Mouse (Mus musculus) liver, embryonic 14.5 days (tissue): ENCODE data around the gene Ufc1. TPM values are rescaled to one million over a fixed set of nuclear protein-coding genes. Genes with fewer than 3 reads are reported as not detected.
A peak's percentile ranks its signal among the peaks of the same experiment; 100 is the strongest.

Experiments used
- ATAC-seq: fragments of 200-750 bp; cut with Nextera tagmentation; 2 replicates; pipeline ENCODE4 v1.8.0; 2017; ENCODE audit warnings: moderate number of reproducible peaks, mild to moderate bottlenecking, moderate library complexity; ENCODE audit not compliant: insufficient read depth
- DNase-seq, 3 experiments: peaks; one replicate each; pipeline ENCODE4 v3.0.0-alpha.2; 2012 to 2013; ENCODE audit warnings: low read depth in 3 of 3, low spot score in 3 of 3
- H3K27ac ChIP-seq: fragments of 300-500 bp; sonication (generic); 2 replicates; pipeline ENCODE4 v1.5.1; 2014; ENCODE audit warnings: moderate library complexity, mild to moderate bottlenecking, control low read depth, inconsistent platforms
- H3K27me3 ChIP-seq: fragments of 300-500 bp; sonication (generic); 2 replicates; pipeline ENCODE4 v1.6.1; 2014; ENCODE audit warnings: mild to moderate bottlenecking, low read length, moderate library complexity; ENCODE audit not compliant: control insufficient read depth, insufficient read depth
- H3K36me3 ChIP-seq: fragments of 300-500 bp; sonication (generic); replicated peaks from 2 replicates; pipeline ENCODE4 v1.6.1; 2014; ENCODE audit warnings: low read depth; ENCODE audit not compliant: control insufficient read depth, insufficient read depth
- H3K4me1 ChIP-seq, 2 experiments: fragments of 200-500 bp in 1 of 2; fragments of 300-500 bp in 1 of 2; sonication (generic) in 1 of 2; replicated peaks; 2 replicates each; pipeline ENCODE4 v1.6.1; 2012 to 2014; ENCODE audit warnings: antibody characterized with exemption in 1 of 2, inconsistent platforms in 1 of 2, low read length in 1 of 2; ENCODE audit not compliant: control insufficient read depth in 2 of 2, insufficient read depth in 2 of 2
- H3K4me2 ChIP-seq: fragments of 300-500 bp; sonication (generic); 2 replicates; pipeline ENCODE4 v1.6.1; 2014; ENCODE audit warnings: low read depth, mild to moderate bottlenecking, control low read depth, moderate library complexity
- H3K4me3 ChIP-seq, 2 experiments: fragments of 200-500 bp in 1 of 2; fragments of 300-500 bp in 1 of 2; sonication (generic) in 1 of 2; 2 replicates each; pipeline ENCODE4 v1.5.1; 2012 to 2014; ENCODE audit warnings: low read depth in 2 of 2, low read length in 2 of 2, mild to moderate bottlenecking in 2 of 2, control low read depth in 1 of 2, inconsistent platforms in 1 of 2, moderate library complexity in 1 of 2; ENCODE audit not compliant: insufficient read depth in 1 of 2
- H3K9ac ChIP-seq: fragments of 300-500 bp; sonication (generic); replicated peaks from 2 replicates; pipeline ENCODE4 v1.6.1; 2014; ENCODE audit warnings: mild to moderate bottlenecking, control low read depth, moderate library complexity
- H3K9me3 ChIP-seq: fragments of 300-500 bp; sonication (generic); 2 replicates; pipeline ENCODE4 v1.6.1; 2016; ENCODE audit warnings: low read length, mixed read lengths; ENCODE audit not compliant: control insufficient read depth
- CTCF ChIP-seq: IDR thresholded peaks from 2 replicates; pipeline ENCODE4 v1.5.1; 2016; ENCODE audit warnings: antibody characterized with exemption, low read depth, control low read depth
- EP300 ChIP-seq: IDR thresholded peaks from 2 replicates; pipeline ENCODE4 v1.6.1; 2016; ENCODE audit warnings: antibody characterized with exemption, low read depth
- WGBS: fragments of 180-500 bp; shearing (Covaris S2); extraction: QIAGEN DNeasy Blood & Tissue Kit; methylation state at CpG from one replicate; pipeline ENCODE4 v1.1.7; 2014; ENCODE audit not compliant: insufficient replicate concordance; 5-methylcytosine and 5-hydroxymethylcytosine counted together
- polyA plus RNA-seq, 2 experiments: library from polyadenylated mRNA; depleted of rRNA in 1 of 2; stranded (reverse) in 1 of 2; unstranded in 1 of 2; fragments of >200 nt; fragmentation: Nextera tagmentation in 1 of 2; extraction: Ambion mirVana in 1 of 2; gene quantifications; 2 replicates each; pipeline versions ENCODE4 v1.2.1 to v1.2.3; 2012 to 2014

Gene Ufc1
- polyA plus RNA-seq, 2 experiments, result 23.3 to 45.8 TPM

GRCm38 (mm10) chr1:171287136-171288081 is 7.4 kb downstream of the Ufc1 start, which contains the start of gene Usp21:
Gene Usp21, minus strand, starts transcription at chr1:171287991.
- peak; percentile 93 for ATAC-seq
- WGBS, result 2% methylated on average over 49 of the region's 49 CpGs
- peak within 1 kb of the TSS; percentile 86 to 90 for H3K4me3 ChIP-seq
- no peaks in the 10 kb centered on the region for H3K9me3 ChIP-seq
- peaks cover 26% of the 10 kb centered on the region for H3K36me3 ChIP-seq
- H3K27ac ChIP-seq, result peak within 1 kb of the TSS; percentile 65
- H3K9ac ChIP-seq, result peak within 1 kb of the TSS; percentile 95
- DNase-seq, result peak; percentile 81 to 83 (median 82)
- H3K27me3 ChIP-seq, result no peaks in the 10 kb centered on the region
- peaks cover 18 to 19% of the 10 kb centered on the region in 2 experiments for H3K4me1 ChIP-seq
- peak within 1 kb of the TSS; percentile 79 for H3K4me2 ChIP-seq
- TF ChIP-seq CTCF (no peak), EP300 (no peak)

- H3K4me2 ChIP-seq, result peak overlapping the region; percentile 79
- WGBS, result 90% methylated on average over 19 of the region's 19 CpGs
- no peak overlapping the region for H3K27ac ChIP-seq
Observed at GRCm38 (mm10) chr1:171286517-171286916, 8.3 kb downstream of the Ufc1 start.

GRCm38 (mm10) chr1:171285096-171285892 is 9.5 kb downstream of the Ufc1 start:
- H3K4me3 ChIP-seq, result no peak overlapping the region
- no peak for ATAC-seq
- peaks cover 9 to 17% of the 10 kb centered on the region in 2 experiments for H3K4me1 ChIP-seq
- H3K27ac ChIP-seq, result no peak overlapping the region
- WGBS, result 79% methylated on average over 20 of the region's 20 CpGs
- H3K27me3 ChIP-seq, result no peaks in the 10 kb centered on the region
- H3K36me3 ChIP-seq, result peaks cover 26% of the 10 kb centered on the region
- no peak overlapping the region for H3K9ac ChIP-seq
- DNase-seq, result no peak
- H3K4me2 ChIP-seq, result no peak overlapping the region
- no peak for TF ChIP-seq CTCF
- TF ChIP-seq EP300, result no peak
- H3K9me3 ChIP-seq, result no peaks in the 10 kb centered on the region

More at GRCm38 (mm10) chr1:171286517-171286916, 8.3 kb downstream of the Ufc1 start:
- DNase-seq (no peak), ATAC-seq (no peak)
- H3K27me3 ChIP-seq, result no peaks in the 10 kb centered on the region
- no peaks in the 10 kb centered on the region for H3K9me3 ChIP-seq
- peaks cover 26% of the 10 kb centered on the region for H3K36me3 ChIP-seq
- TF ChIP-seq EP300, result no peak
- peaks cover 9 to 17% of the 10 kb centered on the region in 2 experiments for H3K4me1 ChIP-seq
- H3K4me3 ChIP-seq, result peak overlapping the region in 1 of 2 experiments; percentile 86; a peak in 2 of 4 replicates
- H3K9ac ChIP-seq, result no peak overlapping the region

- Histone ChIP-seq H3K9me3 (no peaks in the 10 kb centered on the region), H3K27ac (no peak overlapping the region), H3K9ac (no peak overlapping the region), H3K4me1 (peaks cover 9 to 17% of the 10 kb centered on the region in 2 experiments), H3K4me2 (no peak overlapping the region), H3K36me3 (peaks cover 30% of the 10 kb centered on the region), H3K27me3 (no peaks in the 10 kb centered on the region), H3K4me3 (no peak overlapping the region)
- no peak for ATAC-seq
- TF ChIP-seq CTCF (no peak), EP300 (no peak)
- WGBS, result 86% methylated on average over 15 of the region's 15 CpGs
- no peak for DNase-seq
Observed at GRCm38 (mm10) chr1:171284491-171284890, 10.3 kb downstream of the Ufc1 start.
